Mouse (Mus musculus): ENCODE measurements around the gene Psmd7.

GRCm38 (mm10) chr8:107571046-107571445 is 17.2 kb downstream of the Psmd7 start:
- TF ChIP-seq CTCF (IDR thresholded peaks at IDR 0.05; ENCODE audit: borderline replicate concordance, control insufficient read depth, extremely low read depth, insufficient read depth, low read length, poor library complexity) (no peak), POLR2A (IDR thresholded peaks at IDR 0.05; ENCODE audit: control insufficient read depth, extremely low read depth, insufficient read depth, low read length, poor library complexity) (no peak)
